Mouse (Mus musculus): ENCODE measurements at regions not wholly inside any gene's neighbourhood (a gene's known extent, or its start where the extent isn't known, plus 50 kb on each side); places are given as distances from the start of the nearest gene placed in this dataset.

DNA sequence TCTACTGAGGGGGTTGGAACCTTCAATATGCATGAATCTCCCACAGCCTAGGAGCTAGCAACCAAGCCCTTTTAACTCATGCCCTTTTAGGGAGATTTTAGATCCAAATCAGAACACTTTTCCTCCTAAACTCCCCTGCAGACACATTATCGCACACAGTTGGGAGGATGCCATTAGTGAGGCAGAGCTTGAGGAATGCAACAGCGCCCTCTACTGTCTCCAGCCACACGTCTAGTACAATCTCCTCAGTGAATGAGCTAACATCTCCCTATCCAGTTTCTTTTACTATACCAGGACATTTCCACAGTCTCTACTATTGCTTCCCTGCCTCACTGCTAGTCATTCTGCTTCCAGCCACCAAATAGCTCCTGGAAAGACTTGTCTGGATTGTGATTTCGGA, 59.3 kb downstream of the 1700080O16Rik start:
- peak; percentile 15 for DNase-seq

DNA sequence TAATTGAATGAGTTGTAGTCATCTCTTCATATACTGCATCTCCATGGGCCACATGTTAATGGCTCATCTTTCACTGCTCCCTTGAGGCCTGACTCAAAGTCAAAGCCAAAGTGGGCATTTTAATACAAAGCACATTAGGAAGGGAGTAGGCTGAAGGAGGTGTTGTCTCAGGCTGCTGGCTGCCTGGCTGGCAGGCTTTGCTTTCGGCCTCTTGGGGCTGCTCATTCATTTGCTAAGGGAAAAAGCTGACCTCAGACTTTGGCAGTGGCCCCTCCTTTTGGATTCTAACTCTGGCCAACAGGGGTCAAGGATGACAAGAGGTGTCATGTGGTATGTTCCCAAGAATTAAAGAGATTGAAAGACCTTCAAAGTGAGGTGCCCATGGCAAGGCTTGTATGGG, 61.0 kb downstream of the 1700080O16Rik start:
- DNase-seq: peak; percentile 38

- DNase-seq: no peak
Measured at GRCm38 (mm10) chrX:51910576-51910975, 62.0 kb downstream of the 1700080O16Rik start.

DNA sequence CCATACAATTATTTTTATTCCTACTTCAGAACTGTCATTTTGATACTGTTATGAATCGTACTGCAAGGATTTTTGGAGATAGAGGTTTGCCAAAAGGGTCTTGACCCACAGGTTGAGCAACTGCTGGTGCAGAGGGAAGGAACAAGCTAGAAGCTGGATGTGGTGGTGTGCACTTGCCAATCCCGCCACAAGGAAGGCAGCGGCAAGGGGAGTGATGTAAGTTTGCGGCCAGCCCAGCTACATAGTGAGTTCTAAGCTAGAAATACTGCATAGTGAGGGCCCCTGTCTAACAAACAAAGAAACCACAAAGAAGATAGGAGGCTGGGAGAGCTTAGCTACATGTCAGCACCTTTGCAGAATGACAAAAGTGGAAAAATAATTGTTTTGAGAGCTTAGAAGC, 74.1 kb downstream of the 1700080O16Rik start:
- DNase-seq: no peak

- no peak for DNase-seq
Measured at GRCm38 (mm10) chrX:51897059-51897458, 75.5 kb downstream of the 1700080O16Rik start.

GRCm38 (mm10) chrX:51895646-51896190, 76.9 kb downstream of the 1700080O16Rik start:
- DNase-seq: no peak

DNA sequence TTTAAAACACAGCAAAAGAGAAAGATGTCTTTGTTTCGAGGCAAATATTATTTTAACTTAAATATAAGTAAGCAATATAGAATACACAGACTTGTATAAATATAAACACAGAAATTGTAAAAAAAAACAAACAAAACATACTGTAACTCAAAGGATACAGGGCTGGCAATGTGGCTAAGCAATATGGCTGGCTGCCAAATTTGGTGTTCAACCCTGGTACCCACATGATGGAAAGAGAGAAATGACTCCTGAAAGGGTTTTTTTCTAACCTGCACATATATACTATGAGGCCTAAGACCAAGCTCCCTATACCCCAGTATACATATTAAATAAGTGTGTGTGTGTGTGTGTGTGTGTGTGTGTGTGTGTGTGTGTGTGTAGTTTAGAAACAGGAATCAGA, 79.9 kb downstream of the 1700080O16Rik start:
- no peak for DNase-seq

DNA sequence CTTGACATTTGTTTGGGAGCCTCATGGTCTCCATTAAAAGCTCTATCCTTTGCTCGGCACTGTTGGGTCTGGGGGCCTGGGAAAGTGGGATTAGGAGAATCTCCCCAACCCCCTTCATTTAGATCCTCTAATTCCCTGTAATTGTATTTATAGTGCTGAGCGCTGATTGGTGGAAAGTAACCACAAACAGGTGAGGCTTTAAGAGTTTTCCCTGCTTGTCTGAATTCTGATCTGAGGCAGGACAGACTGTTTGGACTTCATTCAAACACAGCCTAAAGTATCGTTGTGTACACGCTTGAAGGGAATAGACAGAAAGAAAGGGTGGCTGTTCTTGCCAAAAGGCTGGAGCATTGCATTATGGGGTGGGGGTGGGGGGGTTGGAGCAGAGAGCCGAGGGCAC, 85.1 kb upstream of the Usp26 start:
- DNase-seq: no peak

All from kidney, adult 11 months (tissue).